Mouse (Mus musculus) central nervous system, embryonic 11.5 days (tissue): Measurements from ENCODE around the gene Pkd2l1. TPM values are rescaled to one million over a fixed set of nuclear protein-coding genes. Genes with fewer than 3 reads are reported as not detected.

Experiments
- polyA plus RNA-seq: library from polyadenylated mRNA; depleted of rRNA; stranded (reverse); fragments of >200 nt; gene quantifications from 2 replicates; pipeline ENCODE4 v1.2.3, GENCODE M21; 2012; rRNA removed

Gene Pkd2l1
- polyA plus RNA-seq, result 0.13 and 0.37 TPM in 2 replicates

DNA sequence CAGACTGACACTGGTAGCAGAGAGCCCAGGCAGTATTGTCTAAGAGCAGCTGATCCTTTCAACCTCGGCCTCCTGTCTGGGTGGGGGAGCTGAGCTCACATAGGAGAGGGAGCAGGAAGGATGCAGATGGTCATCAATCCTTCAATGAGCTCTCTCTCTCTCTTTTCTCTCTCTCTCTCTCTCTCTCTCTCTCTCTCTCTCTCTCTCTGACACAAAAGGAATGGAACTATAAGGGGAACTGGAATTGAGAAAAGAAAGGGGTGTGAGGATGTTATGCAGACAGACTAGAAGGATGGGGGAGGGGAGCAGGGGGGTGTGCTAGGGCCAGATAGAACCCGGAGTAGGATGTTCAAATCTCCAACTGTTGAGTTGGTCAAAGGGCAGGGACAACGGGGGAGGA, at the start of gene Pkd2l1:
Gene Pkd2l1, minus strand, starts transcription at position 101 of the 400 bp plus-strand sequence.

DNA sequence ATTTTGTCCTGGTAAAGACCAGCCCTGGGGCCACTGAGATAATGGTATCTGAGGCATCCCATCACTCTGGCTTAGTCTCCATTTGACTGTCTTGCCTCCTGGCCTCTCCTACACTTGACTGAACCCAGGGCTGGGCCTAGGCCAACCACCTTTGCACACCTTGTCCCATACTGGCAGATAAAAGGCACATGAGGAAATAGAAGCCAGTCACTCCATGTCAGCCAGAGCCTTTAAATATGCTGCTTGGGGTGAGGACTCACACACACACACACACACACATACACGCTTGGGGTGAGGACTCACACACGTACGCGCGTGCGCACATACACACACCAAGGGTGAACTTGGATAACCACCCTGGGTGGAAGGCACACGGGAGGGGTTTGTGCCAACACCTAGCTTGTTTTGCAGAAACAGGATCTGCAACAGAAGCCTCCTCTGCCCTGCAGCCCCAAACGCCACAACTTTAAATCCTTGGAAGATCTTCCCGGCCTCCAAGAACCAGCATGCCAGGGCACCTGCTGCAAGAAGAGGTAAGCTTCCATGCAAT, 10.8 kb upstream of the Pkd2l1 start, which contains the start of gene Scd3:
Gene Scd3, plus strand, starts transcription at position 255 of the 550 bp plus-strand sequence.

DNA sequence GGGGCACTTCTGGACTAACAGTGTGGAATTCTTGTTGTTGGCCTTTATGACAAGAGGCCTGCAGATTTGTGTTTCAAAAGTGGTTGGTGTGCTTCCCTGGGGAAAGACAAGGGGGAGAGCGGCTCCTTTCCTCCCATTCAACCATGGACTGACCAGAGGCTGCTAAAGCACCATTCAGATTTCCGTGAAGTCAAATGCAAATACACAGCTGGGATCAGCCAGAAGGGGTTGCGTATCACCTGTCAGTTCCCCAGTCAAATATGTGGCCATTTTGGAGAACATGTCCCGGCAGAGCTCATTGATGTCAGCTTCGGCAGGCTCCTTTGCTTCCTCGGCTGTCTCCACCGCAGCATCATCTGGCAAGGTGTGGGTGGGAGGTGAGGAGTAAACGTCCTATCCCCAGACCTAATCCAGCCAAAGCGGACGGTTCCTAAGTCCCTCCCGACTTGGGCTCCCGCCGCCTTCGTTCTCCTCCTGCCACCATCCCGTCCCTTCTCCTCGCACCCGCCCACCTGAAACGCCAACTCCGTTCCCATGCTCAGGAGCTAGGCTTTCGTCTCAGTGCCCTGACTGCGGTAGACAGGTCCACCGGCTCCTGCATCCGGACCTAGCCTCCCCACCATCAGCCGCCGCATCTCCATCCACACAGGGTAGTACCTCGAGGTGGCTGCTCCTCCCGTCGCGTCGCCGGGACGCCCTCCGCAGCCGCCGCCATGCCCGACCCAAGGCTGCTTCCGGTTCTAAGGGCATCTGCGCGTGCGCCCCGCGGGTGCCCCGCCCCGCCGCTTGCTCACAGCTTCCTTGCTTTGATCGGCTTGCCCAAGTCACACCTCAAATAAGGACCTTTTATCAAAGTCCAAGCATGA, 46.3 kb downstream of the Pkd2l1 start, which contains the start of gene Bloc1s2:
Gene Bloc1s2, minus strand, starts transcription at position 745 of the 866 bp plus-strand sequence.

DNA sequence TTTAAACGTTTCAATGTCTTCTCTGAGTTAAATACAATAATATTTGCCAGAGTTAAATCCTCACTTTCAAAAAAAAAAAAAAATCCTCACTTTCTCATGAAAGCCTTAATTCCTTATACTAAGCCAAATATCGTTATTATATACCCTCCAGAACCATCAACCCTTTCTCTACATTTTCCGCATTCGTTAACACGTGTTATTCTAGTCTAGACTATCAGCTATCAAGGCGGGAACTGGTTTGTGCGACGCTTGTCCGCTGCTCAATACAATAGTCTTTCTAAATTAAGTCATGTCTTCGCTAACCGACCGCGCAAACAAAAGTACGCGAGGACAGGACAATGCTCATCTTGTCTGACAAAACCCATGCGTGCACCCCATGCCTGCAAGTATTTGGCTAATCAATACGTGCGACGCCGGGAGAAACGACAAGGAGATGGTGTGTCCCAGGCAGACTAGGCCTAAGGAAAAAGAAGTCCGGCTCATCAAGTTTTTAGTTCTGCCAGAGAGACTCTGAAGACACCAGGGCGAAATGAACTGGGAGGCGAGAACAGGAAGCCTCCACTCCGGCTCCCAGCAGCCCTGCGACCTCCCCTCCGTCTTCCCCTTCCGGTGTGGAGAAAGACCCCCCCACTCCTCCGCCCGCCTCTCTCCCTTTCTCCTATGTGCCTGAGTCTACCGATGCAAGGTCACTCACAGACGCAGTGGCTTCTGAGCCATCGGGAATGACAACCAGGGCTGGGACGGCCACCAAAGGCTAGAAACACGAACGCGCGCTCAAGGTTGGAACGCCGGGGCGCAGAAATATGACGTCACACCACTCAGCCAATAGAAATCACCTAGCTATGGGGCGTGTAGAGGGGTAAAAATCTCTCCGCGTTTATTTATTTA, 56.9 kb downstream of the Pkd2l1 start, which contains the start of gene Cwf19l1:
Gene Cwf19l1, minus strand, starts transcription at position 805 of the 888 bp plus-strand sequence.

DNA sequence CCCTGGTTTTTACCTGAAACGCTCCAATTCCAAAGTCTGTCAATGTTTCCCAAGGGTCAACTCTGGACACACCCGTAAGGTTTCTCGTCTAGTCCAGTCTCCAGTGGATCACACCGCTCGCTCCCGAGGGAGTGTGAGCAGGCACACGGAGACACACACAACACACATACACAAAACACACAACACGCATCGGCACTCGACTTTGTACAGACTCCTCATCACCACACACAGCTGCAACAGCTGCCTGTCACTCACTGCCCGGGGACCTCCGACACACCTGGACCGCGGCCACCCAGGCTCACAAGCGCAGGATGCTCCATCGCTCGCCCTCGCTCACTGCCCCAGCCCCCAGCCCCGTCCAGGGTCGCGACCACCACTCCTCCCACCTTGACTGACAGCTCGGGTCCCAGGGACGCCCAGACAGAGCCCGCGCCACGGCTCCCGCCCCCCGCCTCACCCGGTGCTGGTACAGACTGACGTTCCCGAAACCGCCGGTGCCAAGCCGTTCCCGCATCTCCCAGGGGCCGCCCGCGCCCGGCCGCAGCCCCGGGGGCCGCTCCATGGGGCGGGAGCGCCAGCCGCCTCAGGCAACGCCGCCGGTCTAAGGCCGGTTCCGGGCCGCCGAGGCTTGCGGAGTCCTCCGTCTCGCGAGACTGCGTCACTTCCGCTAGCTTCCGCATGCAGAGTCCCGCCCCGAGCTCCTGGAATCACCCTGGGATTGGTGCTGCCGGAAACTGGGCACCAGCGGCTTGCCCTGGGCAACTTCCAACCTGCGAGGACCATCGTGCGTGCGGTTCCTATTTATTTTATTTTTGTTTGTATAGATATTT, 85.2 kb downstream of the Pkd2l1 start, which contains the start of gene Chuk:
Gene Chuk, minus strand, starts transcription at position 650 of the 830 bp plus-strand sequence.

Other genes with a start within 250 kb of the Pkd2l1 start
- 1.8 and 2.4 TPM in 2 replicates for gene Cpn1, start 205.9 kb downstream of the Pkd2l1 start, polyA plus RNA-seq
- gene Cyp2c23, start 163.2 kb downstream of the Pkd2l1 start, polyA plus RNA-seq, result 0.06 and 0.36 TPM in 2 replicates
- gene Erlin1, start 122.7 kb downstream of the Pkd2l1 start, polyA plus RNA-seq, result 19.7 and 22.0 TPM in 2 replicates
- gene Chuk, start 85.0 kb downstream of the Pkd2l1 start, polyA plus RNA-seq, result 85.1 and 102 TPM in 2 replicates
- gene Cwf19l1, start 56.6 kb downstream of the Pkd2l1 start, polyA plus RNA-seq, result 26.6 and 31.4 TPM in 2 replicates
- gene Bloc1s2, start 46.0 kb downstream of the Pkd2l1 start, polyA plus RNA-seq, result 86.4 and 96.2 TPM in 2 replicates
- 0.28 and 0.50 TPM in 2 replicates for gene Scd3, start 10.8 kb upstream of the Pkd2l1 start, polyA plus RNA-seq
- gene Scd2, start 101.2 kb upstream of the Pkd2l1 start, polyA plus RNA-seq, result 314 and 359 TPM in 2 replicates
- gene Scd4, start 140.7 kb upstream of the Pkd2l1 start, polyA plus RNA-seq, result 0.13 and 0.30 TPM in 2 replicates
- gene Scd1, start 215.4 kb upstream of the Pkd2l1 start, polyA plus RNA-seq, result 17.0 and 23.0 TPM in 2 replicates